Mouse (Mus musculus): ENCODE measurements around the gene Ninj2. TPM values are rescaled to one million over a fixed set of nuclear protein-coding genes. Genes with fewer than 3 reads are reported as not detected.

Ninj2 gene
- polyA plus RNA-seq, 1 experiment from 2014 or later, result 0.31 TPM

DNA sequence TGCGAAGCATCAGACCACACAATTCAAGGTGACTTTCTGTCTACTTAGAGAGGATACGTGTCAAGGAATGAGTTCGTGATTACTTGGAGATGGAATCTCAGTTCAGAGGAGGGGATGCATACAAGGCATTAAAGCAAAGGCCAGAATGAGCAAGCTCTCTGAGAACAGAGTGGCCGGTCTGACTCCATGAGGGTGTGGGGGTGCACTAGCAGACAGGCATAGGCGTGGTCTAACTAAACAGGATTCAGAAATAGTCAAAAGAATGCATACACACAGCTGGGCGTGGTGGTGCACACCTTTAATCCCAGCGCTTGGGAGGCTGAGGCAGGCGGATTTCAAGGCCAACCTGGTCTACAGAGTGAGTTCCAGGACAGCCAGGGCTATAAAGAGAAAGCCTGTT lies 33.3 kb downstream of the Ninj2 start:
- TF ChIP-seq CTCF (IDR thresholded peaks at IDR 0.05), result no peak
- ChIA-PET CTCF (interaction anchor here (1.2 kb wide), 1 partner anchor 8 kb away, joined by 3 read pairs; no protein-coding TSS in a partner anchor), POLR2A (interaction anchor here (0.7 to 1.6 kb wide), 2 partner anchors 82 to 88 kb away, joined by 4 to 5 read pairs; partner anchors contain the start of gene Wnk1)
- ATAC-seq (no peak), DNase-seq (ENCODE audit: low read depth, low spot score) (no peak)
- no peaks in the 10 kb centered on the region for H3K27me3 ChIP-seq
- in situ Hi-C loops (cut with MboI; ENCODE audit: low pct_unique_long_range_greater_than_20kb), result no loop called here

DNA sequence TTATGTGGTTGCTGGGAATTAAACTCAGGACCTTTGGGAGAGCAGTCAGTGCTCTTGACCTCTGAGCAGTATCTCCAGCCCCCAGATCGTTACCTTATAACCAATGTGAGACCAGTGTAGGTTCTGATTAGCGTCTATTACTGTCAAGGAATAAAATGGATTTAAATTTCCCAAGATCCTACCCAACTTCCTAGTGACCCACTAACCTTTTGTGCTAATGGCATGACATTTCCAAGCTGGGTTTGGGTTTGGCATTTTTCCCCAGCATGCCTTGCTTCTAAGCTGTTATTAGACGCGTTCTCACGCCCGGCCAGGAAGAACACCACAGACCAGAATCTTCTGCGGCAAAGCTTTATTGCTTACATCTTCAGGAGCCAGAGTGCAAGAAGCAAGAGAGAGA lies 34.2 kb downstream of the Ninj2 start:
- no peaks in the 10 kb centered on the region for H3K27me3 ChIP-seq
- no peak for ATAC-seq
- no peak for DNase-seq (ENCODE audit: low read depth, low spot score)
- ChIA-PET POLR2A (interaction anchor here (0.7 kb wide), 1 partner anchor 83 kb away, joined by 4 read pairs; no protein-coding TSS in a partner anchor), CTCF (no interaction called here)
- TF ChIP-seq CTCF (IDR thresholded peaks at IDR 0.05), result no peak
- in situ Hi-C loops (cut with MboI; ENCODE audit: low pct_unique_long_range_greater_than_20kb), result no loop called here

DNA sequence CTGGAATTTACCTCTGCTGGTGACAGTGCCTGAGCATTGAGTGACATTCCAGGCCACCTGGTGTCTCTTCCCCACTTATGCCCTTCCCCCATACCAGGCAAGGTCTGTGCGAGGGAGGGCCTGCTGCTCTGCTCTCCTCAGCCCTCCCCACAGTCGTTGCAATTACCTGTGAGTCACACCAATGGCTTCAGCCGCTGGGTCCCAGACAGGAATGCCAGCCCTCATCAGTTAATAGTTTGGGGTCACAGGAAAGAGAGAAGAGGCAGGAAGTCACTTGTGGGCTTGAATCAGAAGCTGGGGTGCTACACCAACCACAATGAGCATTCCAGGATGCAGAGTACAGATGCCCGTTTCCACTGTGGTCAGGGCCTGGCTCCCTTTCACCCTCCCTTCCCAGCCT lies 41.6 kb downstream of the Ninj2 start:
- TF ChIP-seq CTCF (IDR thresholded peaks at IDR 0.05), result no peak
- H3K27me3 ChIP-seq, result no peaks in the 10 kb centered on the region
- POLR2A ChIA-PET, result interaction anchor here (1.2 kb wide), 1 partner anchor 56 kb away, joined by 3 read pairs; no protein-coding TSS in a partner anchor
- peak; percentile 33 for DNase-seq (ENCODE audit: low read depth, low spot score)
- CTCF ChIA-PET, result interaction anchor here (0.9 to 1.4 kb wide), 2 partner anchors 9 to 11 kb away, joined by 3 read pairs; no protein-coding TSS in a partner anchor
- peak; percentile 54 for ATAC-seq
- in situ Hi-C loops (cut with MboI; ENCODE audit: low pct_unique_long_range_greater_than_20kb), result no loop called here

DNA sequence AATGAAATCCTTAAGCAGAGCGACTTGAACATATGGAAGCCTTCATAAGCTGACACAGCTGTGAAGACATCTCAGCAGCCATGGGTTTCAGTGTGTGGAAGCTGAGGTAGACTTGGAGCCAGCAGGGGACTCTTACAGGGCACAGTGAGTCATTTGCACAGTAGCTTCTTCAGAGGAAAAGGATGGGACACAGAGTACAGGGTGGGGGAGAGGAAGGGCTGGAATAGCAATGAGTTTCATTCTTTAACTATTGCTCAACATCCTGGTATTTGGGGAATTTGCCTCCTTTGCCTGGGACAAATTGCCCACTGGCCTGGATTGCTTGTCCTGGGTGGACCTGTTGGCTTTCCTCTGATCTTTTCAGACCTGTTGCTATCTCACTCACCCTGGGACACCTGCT lies 52.3 kb downstream of the Ninj2 start:
- ChIA-PET CTCF (interaction anchor here (0.8 to 1.7 kb wide), 7 partner anchors 9 to 112 kb away, joined by 3 to 7 read pairs (median 3); no protein-coding TSS in a partner anchor), POLR2A (interaction anchor here (1.2 kb wide), 1 partner anchor 39 kb away, joined by 4 read pairs; no protein-coding TSS in a partner anchor)
- no peaks in the 10 kb centered on the region for H3K27me3 ChIP-seq
- in situ Hi-C loops (cut with MboI; ENCODE audit: low pct_unique_long_range_greater_than_20kb), result loop anchor here (5.0 kb wide), 1 partner anchor 42 kb away; no protein-coding TSS in a partner anchor
- no peak for TF ChIP-seq CTCF (IDR thresholded peaks at IDR 0.05)
- peak; percentile 62 for DNase-seq (ENCODE audit: low read depth, low spot score)
- peak; percentile 90 for ATAC-seq

DNA sequence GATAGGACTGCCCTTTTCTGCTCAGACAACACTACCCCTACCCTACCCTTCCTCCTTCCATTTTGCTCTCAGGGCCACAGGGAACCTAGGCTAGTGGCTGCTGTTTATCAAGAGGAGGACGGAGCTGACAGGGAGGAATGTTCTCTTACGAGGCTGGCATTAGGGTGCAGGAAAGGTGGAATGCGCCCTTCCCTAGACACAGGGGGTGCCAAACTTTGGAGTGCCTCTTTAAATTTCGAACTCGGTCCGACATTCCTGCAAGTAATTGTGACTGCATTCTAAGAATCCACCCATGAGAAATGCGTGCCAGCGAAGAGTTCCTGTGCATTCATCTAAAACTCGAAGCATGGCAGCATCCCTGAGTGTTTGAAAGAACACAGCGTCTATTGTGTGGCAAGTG lies 53.5 kb downstream of the Ninj2 start:
- ATAC-seq (peak; percentile 34), DNase-seq (ENCODE audit: low read depth, low spot score) (no peak)
- no peaks in the 10 kb centered on the region for H3K27me3 ChIP-seq
- in situ Hi-C loops (cut with MboI; ENCODE audit: low pct_unique_long_range_greater_than_20kb), result loop anchor here (5.0 kb wide), 1 partner anchor 41 kb away; no protein-coding TSS in a partner anchor
- POLR2A ChIA-PET, result interaction anchor here (0.6 kb wide), 1 partner anchor 578 kb away, joined by 3 read pairs; no protein-coding TSS in a partner anchor
- TF ChIP-seq CTCF (IDR thresholded peaks at IDR 0.05), result no peak
- CTCF ChIA-PET, result no interaction called here

DNA sequence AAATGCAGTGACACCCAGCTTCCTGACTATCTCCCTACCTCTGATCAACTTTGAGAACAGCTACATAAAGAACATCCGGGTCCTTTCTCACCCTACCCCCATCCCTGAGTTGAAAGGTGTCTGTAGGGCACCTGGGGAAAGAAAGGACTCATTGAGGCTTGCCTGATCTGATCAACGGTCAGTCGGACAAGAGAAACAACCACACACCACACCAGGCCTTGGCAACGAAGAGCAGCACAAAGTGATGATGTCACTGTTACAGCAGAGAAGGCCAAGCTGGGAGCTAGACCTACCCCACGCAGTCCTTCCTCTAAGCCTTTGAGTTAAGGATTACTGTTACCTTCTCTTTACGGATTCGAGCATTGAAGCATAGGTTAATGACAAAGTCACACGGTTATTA lies 54.3 kb downstream of the Ninj2 start:
- POLR2A ChIA-PET, result interaction anchor here (0.6 kb wide), 2 partner anchors 165 to 577 kb away, joined by 3 read pairs; no protein-coding TSS in a partner anchor
- no peaks in the 10 kb centered on the region for H3K27me3 ChIP-seq
- CTCF ChIA-PET, result no interaction called here
- ATAC-seq, result no peak
- no peak for DNase-seq (ENCODE audit: low read depth, low spot score)
- TF ChIP-seq CTCF (IDR thresholded peaks at IDR 0.05), result no peak
- in situ Hi-C loops (cut with MboI; ENCODE audit: low pct_unique_long_range_greater_than_20kb), result loop anchor here (5.0 kb wide), 1 partner anchor 40 kb away; no protein-coding TSS in a partner anchor

DNA sequence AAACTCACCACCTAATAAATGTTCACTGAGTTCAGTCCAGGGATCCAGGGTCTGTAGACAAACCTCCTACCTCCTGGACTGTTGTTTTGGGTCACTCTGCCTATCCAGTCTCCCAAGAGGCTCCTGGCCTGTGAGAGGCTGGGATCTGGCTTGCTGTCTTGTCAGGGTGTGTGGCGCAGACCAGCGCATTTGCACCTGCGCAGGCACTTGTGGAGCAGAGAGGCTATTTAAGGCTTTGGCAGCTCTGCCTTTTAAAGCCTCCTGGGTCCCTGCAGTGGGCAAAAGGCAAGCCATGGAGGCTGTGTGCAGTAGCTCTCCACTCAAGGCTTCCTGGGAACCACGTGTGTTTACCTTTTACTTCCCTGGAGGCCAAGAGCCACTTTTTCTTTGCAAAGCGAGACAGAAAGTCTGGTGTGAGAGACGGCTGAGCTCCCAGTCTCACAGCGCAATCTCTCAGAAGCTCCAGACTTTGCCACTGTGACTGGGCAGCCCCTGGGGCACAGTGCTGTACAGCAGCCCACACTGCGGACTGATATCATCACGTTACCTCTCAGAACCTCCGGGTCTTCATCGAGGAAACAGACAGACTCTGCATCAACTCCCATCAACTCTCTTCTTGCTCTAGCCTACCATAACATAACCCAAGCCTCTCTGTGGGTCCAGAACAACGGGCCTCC lies 55.7 kb downstream of the Ninj2 start:
- no peak for TF ChIP-seq CTCF (IDR thresholded peaks at IDR 0.05)
- ChIA-PET CTCF (interaction anchor here (1.5 kb wide), 1 partner anchor 22 kb away, joined by 3 read pairs; no protein-coding TSS in a partner anchor), POLR2A (no interaction called here)
- no peaks in the 10 kb centered on the region for H3K27me3 ChIP-seq
- in situ Hi-C loops (cut with MboI; ENCODE audit: low pct_unique_long_range_greater_than_20kb), result loop anchor here (5.0 kb wide), 1 partner anchor 38 kb away; no protein-coding TSS in a partner anchor
- DNase-seq (ENCODE audit: low read depth, low spot score) (no peak), ATAC-seq (no peak)

DNA sequence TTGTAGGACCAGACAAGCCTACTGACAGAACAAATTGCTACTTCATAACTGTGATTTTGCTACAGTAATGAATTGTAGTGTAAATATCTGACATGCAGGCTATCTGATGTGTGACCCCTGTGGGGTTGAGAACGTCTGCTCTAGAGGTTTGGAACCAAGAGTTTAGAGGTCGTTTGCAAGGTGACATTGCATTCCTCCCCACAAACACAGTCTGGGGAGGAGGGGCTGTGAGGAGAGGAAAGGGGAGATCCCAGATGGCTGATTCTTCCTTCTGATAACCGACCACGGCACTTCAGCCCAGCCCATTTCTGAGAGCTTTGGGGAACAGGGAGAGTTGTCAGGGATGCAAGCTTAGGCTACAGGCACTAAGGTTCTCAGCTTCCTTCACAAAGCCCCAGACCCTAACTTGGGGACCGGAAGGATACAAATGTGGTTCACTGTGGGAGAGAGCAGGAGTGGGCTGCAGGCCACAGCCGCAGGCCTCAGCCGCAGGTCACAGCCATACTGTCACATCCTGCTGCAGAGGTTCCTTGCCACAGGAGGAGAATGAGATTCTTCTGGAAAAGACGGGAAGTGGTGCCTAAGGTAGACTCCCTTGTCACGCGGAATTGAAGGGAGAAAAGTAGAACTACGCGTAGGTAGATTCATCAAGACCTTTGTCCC lies 56.4 kb downstream of the Ninj2 start:
- H3K27me3 ChIP-seq, result no peaks in the 10 kb centered on the region
- no peak for TF ChIP-seq CTCF (IDR thresholded peaks at IDR 0.05)
- ChIA-PET POLR2A (no interaction called here), CTCF (interaction anchor here (1.5 kb wide), 1 partner anchor 21 kb away, joined by 3 read pairs; no protein-coding TSS in a partner anchor)
- ATAC-seq (no peak), DNase-seq (ENCODE audit: low read depth, low spot score) (no peak)
- in situ Hi-C loops (cut with MboI; ENCODE audit: low pct_unique_long_range_greater_than_20kb), result loop anchor here (5.0 kb wide), 1 partner anchor 38 kb away; no protein-coding TSS in a partner anchor

DNA sequence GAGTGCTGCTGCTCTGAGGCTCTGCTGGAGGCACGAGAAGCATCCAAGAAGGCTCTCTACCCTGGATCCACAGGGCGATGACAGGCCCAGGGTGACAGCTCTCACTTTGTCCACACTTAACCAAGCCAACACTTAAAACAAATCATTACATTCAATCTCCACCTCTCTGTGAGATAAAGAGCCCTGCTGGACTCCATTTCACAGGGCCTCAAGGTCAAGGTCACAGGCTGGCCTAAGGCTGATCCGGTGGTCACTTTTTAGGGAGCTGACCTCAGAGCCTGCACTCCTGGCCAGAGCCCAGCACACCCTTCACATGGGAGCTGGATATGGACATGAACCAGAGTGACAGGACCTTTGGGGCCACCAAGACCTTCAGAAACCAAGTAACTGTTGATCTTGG lies 57.1 kb downstream of the Ninj2 start:
- CTCF ChIA-PET, result interaction anchor here (1.5 kb wide), 1 partner anchor 20 kb away, joined by 3 read pairs; no protein-coding TSS in a partner anchor
- no peak for TF ChIP-seq CTCF (IDR thresholded peaks at IDR 0.05)
- ATAC-seq (no peak), DNase-seq (ENCODE audit: low read depth, low spot score) (no peak)
- POLR2A ChIA-PET, result no interaction called here
- H3K27me3 ChIP-seq, result no peaks in the 10 kb centered on the region
- in situ Hi-C loops (cut with MboI; ENCODE audit: low pct_unique_long_range_greater_than_20kb), result no loop called here

DNA sequence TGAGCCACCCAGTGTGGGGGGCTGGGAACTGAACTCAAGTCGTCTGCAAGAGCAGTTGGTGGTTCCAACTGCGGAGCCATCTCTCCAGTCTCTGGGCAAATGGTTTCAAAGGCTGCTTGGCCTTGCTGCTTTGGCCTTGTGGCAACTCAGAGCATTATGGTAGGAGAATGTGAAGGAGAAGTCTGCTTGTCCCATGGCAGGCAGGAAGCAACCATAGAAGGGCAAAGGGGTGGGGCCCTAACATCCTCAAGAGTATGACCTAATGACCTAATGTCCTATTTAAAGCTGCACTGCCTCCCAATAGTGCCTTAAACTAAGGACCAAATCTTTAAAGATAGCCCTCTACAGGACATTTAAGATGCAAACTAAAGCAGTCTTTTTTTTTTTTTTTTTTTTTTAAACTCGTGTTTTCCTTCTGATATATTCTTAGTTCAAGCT lies 58.5 kb downstream of the Ninj2 start:
- DNase-seq (ENCODE audit: low read depth, low spot score), result no peak
- POLR2A ChIA-PET, result no interaction called here
- CTCF ChIA-PET, result interaction anchor here (1.1 kb wide), 1 partner anchor 110 kb away, joined by 3 read pairs; no protein-coding TSS in a partner anchor

More for the DNA sequence above, 58.5 kb downstream of the Ninj2 start:
- no peak for ATAC-seq
- H3K27me3 ChIP-seq, result no peaks in the 10 kb centered on the region
- no peak for TF ChIP-seq CTCF (IDR thresholded peaks at IDR 0.05)
- in situ Hi-C loops (cut with MboI; ENCODE audit: low pct_unique_long_range_greater_than_20kb), result no loop called here

All from Patski (cell line).